Mouse (Mus musculus): ENCODE data around the gene C130050O18Rik.

- TF ChIP-seq POLR2A (IDR thresholded peaks at IDR 0.05; ENCODE audit: insufficient read depth, low read depth, low read length): no peak
- no peak for TF ChIP-seq CTCF (IDR thresholded peaks at IDR 0.05)
These were observed 36.6 kb downstream of the C130050O18Rik start for GRCm38 (mm10) chr5:139441726-139442018.

All from heart, adult 2 months (tissue).